Mouse (Mus musculus): ENCODE results near the gene Gm44579.

Gene Gm44579

GRCm38 (mm10) chr15:98220877-98221276 is at the start of gene Gm44579, which contains the start of gene Olfr287:
Gene Gm44579 (minus strand): TSS chr15:98220977.
Gene Olfr287 (minus strand): TSS chr15:98221056.
- peak; percentile 9 for DNase-seq

- DNase-seq = no peak
Observed at GRCm38 (mm10) chr15:98257776-98258175, 37.0 kb upstream of the Gm44579 start.

- DNase-seq = no peak
Observed at GRCm38 (mm10) chr15:98257193-98257592, 36.4 kb upstream of the Gm44579 start, which contains the start of gene H1fnt. Gene H1fnt (minus strand): TSS chr15:98257293.

- no peak for DNase-seq
Observed at GRCm38 (mm10) chr15:98256271-98256670, 35.5 kb upstream of the Gm44579 start.

- no peak for DNase-seq
Observed at GRCm38 (mm10) chr15:98235442-98235841, 14.7 kb upstream of the Gm44579 start.

- no peak for DNase-seq
Observed at GRCm38 (mm10) chr15:98234350-98234749, 13.6 kb upstream of the Gm44579 start, which contains the start of gene Olfr286. Gene Olfr286 (minus strand): TSS chr15:98234450.

GRCm38 (mm10) chr15:98226096-98226495 is 5.3 kb upstream of the Gm44579 start:
- DNase-seq = no peak

- no peak for DNase-seq
Observed at GRCm38 (mm10) chr15:98225610-98226009, 4.8 kb upstream of the Gm44579 start.

- DNase-seq = no peak
Observed at GRCm38 (mm10) chr15:98222377-98222776, 1.6 kb upstream of the Gm44579 start.

GRCm38 (mm10) chr15:98214130-98214529 is 6.6 kb downstream of the Gm44579 start:
- DNase-seq = no peak

GRCm38 (mm10) chr15:98213336-98213870 is 7.4 kb downstream of the Gm44579 start:
- no peak for DNase-seq

- no peak for DNase-seq
Observed at GRCm38 (mm10) chr15:98209676-98210075, 11.1 kb downstream of the Gm44579 start.

GRCm38 (mm10) chr15:98195442-98195841 is 25.3 kb downstream of the Gm44579 start, which contains the start of gene Olfr288:
Gene Olfr288 (minus strand): TSS chr15:98195542.
- no peak for DNase-seq

GRCm38 (mm10) chr15:98184456-98184855 is 36.3 kb downstream of the Gm44579 start:
- DNase-seq = no peak

- no peak for DNase-seq
Observed at GRCm38 (mm10) chr15:98181856-98182570, 38.8 kb downstream of the Gm44579 start.

GRCm38 (mm10) chr15:98181132-98181711 is 39.6 kb downstream of the Gm44579 start:
- peak; percentile 97 for DNase-seq

- no peak for DNase-seq
Observed at GRCm38 (mm10) chr15:98180567-98181131, 40.1 kb downstream of the Gm44579 start.

- no peak for DNase-seq
Observed at GRCm38 (mm10) chr15:98177320-98177719, 43.5 kb downstream of the Gm44579 start.

- DNase-seq = peak; percentile 87
Observed at GRCm38 (mm10) chr15:98173821-98174220, 47.0 kb downstream of the Gm44579 start.

GRCm38 (mm10) chr15:98172113-98172512 is 48.7 kb downstream of the Gm44579 start:
- DNase-seq = no peak

GRCm38 (mm10) chr15:98170917-98171316 is 49.9 kb downstream of the Gm44579 start:
- no peak for DNase-seq

- peak; percentile 82 for DNase-seq
Observed at GRCm38 (mm10) chr15:98170365-98170764, 50.4 kb downstream of the Gm44579 start.

- DNase-seq = no peak
Observed at GRCm38 (mm10) chr15:98168622-98169004, 52.2 kb downstream of the Gm44579 start.

Measured in right cerebral cortex, adult 18-20 months (tissue).